Mouse (Mus musculus) mammary gland, adult 2 months (tissue): ENCODE data around the gene Amhr2. TPM values are rescaled to one million over a fixed set of nuclear protein-coding genes. Genes with fewer than 3 reads are reported as not detected.

Experiments
- polyA plus RNA-seq: library from polyadenylated mRNA; depleted of rRNA; stranded (reverse); fragments of >200 nt; gene quantifications from 2 replicates; pipeline ENCODE4 v1.2.3, GENCODE M21; 2012; ENCODE audit warnings: low replicate concordance; rRNA removed

The Amhr2 gene
- polyA plus RNA-seq, result 3.6 and 6.7 TPM in 2 replicates

GRCm38 (mm10) chr15:102445146-102445545 is at the start of gene Amhr2:
Gene Amhr2 (plus strand): TSS chr15:102445367.

GRCm38 (mm10) chr15:102405489-102406195 is 39.5 kb upstream of the Amhr2 start, which contains the start of gene Sp1:
Gene Sp1 (plus strand): TSS chr15:102406143.

GRCm38 (mm10) chr15:102458904-102459317 is 13.7 kb downstream of the Amhr2 start, which contains the start of gene Prr13:
Gene Prr13 (plus strand): TSS chr15:102459028.

GRCm38 (mm10) chr15:102470183-102470604 is 25.0 kb downstream of the Amhr2 start, which contains the start of gene Pcbp2:
Gene Pcbp2 (plus strand): TSS chr15:102470539.

GRCm38 (mm10) chr15:102503447-102503846 is 58.3 kb downstream of the Amhr2 start, which contains the start of gene Gm10337:
Gene Gm10337 (plus strand): TSS chr15:102503722.

Other genes with a start within 250 kb of the Amhr2 start
- 24.1 and 33.0 TPM in 2 replicates for gene Zfp740, start 242.1 kb upstream of the Amhr2 start, polyA plus RNA-seq
- gene Csad, start 240.6 kb upstream of the Amhr2 start, polyA plus RNA-seq, result 310 and 374 TPM in 2 replicates
- 54.5 and 78.5 TPM in 2 replicates for gene Itgb7, start 213.4 kb upstream of the Amhr2 start, polyA plus RNA-seq
- gene Rarg, start 187.8 kb upstream of the Amhr2 start, polyA plus RNA-seq, result 62.7 and 82.3 TPM in 2 replicates
- 0.20 and 0.32 TPM in 2 replicates for gene Gm9918, start 174.8 kb upstream of the Amhr2 start, polyA plus RNA-seq
- 117 and 134 TPM in 2 replicates for gene Mfsd5, start 165.9 kb upstream of the Amhr2 start, polyA plus RNA-seq
- gene Espl1, start 149.1 kb upstream of the Amhr2 start, polyA plus RNA-seq, result 2.8 and 2.9 TPM in 2 replicates
- 50.1 and 98.8 TPM in 2 replicates for gene Pfdn5, start 119.3 kb upstream of the Amhr2 start, polyA plus RNA-seq
- 57.4 and 61.0 TPM in 2 replicates for gene Myg1, start 113.7 kb upstream of the Amhr2 start, polyA plus RNA-seq
- gene Aaas, start 94.6 kb upstream of the Amhr2 start, polyA plus RNA-seq, result 47.2 and 52.8 TPM in 2 replicates
- 0.20 and 0.33 TPM in 2 replicates for gene Sp7, start 78.2 kb upstream of the Amhr2 start, polyA plus RNA-seq
- gene Sp1, start 39.2 kb upstream of the Amhr2 start, polyA plus RNA-seq, result 19.4 and 25.9 TPM in 2 replicates
- 198 and 203 TPM in 2 replicates for gene Prr13, start 13.7 kb downstream of the Amhr2 start, polyA plus RNA-seq
- gene Pcbp2, start 25.2 kb downstream of the Amhr2 start, polyA plus RNA-seq, result 437 and 514 TPM in 2 replicates
- gene Gm10337, start 58.4 kb downstream of the Amhr2 start, polyA plus RNA-seq, result not detected in 2 replicates
- gene Map3k12, start 71.7 kb downstream of the Amhr2 start, polyA plus RNA-seq, result 10.0 and 11.0 TPM in 2 replicates
- 69.0 and 82.6 TPM in 2 replicates for gene Tarbp2, start 72.8 kb downstream of the Amhr2 start, polyA plus RNA-seq
- 9.0 and 11.3 TPM in 2 replicates for gene Npff, start 79.6 kb downstream of the Amhr2 start, polyA plus RNA-seq
- gene Gm28047, start 179.7 kb downstream of the Amhr2 start, polyA plus RNA-seq, result 0.29 TPM in 1 of 2 replicates, not detected in the other
- 99.1 and 202 TPM in 2 replicates for gene Atf7, start 180.1 kb downstream of the Amhr2 start, polyA plus RNA-seq
- 329 and 421 TPM in 2 replicates for gene Atp5g2, start 227.0 kb downstream of the Amhr2 start, polyA plus RNA-seq